9 mouse cellular contexts compared by ENCODE assay signal in the genomic region with DNA sequence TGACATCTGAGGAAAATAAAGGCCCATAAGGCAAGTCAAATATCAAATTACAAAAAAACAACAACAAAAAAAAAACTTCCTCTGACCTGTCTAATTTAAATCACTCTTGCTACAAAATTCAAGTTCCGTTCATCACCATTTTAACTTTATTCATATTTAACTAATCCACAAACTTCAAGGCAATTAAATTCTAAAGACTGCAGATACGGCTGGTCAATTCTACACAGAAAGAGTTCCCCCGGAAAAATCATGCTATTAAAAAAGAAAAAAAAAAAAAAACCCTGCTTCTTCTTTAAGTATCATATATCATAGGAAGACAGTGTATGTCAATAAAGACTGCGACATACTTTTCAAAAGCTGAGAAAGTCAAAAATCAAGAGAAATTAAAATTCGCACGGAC. TPM values are rescaled to one million over a fixed set of nuclear protein-coding genes. Genes with fewer than 3 reads are reported as not detected.
DNase-seq lines count a peak whose midpoint lies in the region; ATAC-seq and TF ChIP-seq lines count a peak whose summit lies in the region.
"Had no signal": no experiment of that assay in that cellular context is flagged by ENCODE, and none has a peak within 500 bp of the region (broad histone marks: within the 10 kb centered on the region; RNA-seq: fewer than 3 reads in every experiment).

No protein-coding gene starts in this region.

- H3K9ac ChIP-seq in embryonic facial prominence, embryonic 13.5 days, result peak overlapping the region; percentile 99
- H3K9ac ChIP-seq in intestine, embryonic 16.5 days (ENCODE audit: low read depth, low read length), result peak overlapping the region; percentile 100
- H3K9ac ChIP-seq in neural tube, embryonic 13.5 days, result peak overlapping the region; percentile 94

- TF ChIP-seq CTCF in left cerebral cortex, adult 2 months (IDR thresholded peaks at IDR 0.05), result no peak

- no peaks in the 10 kb centered on the region for H3K27me3 ChIP-seq in embryonic facial prominence, embryonic 13.5 days
- no peaks in the 10 kb centered on the region for H3K27me3 ChIP-seq in intestine, embryonic 16.5 days (replicated peaks; ENCODE audit: control insufficient read depth, insufficient read depth, low read length)
- no peaks in the 10 kb centered on the region for H3K27me3 ChIP-seq in neural tube, embryonic 13.5 days

- H3K27ac ChIP-seq in left cerebral cortex, adult 2 months, result peak overlapping the region; percentile 97; the same call in 1 of the 2 replicates
- H3K27ac ChIP-seq in embryonic facial prominence, embryonic 13.5 days, result peak overlapping the region; percentile 98
- peak overlapping the region; percentile 99; the same call in 1 of the 2 replicates for H3K27ac ChIP-seq in intestine, embryonic 16.5 days (ENCODE audit: low read length)
- peak overlapping the region; percentile 96 for H3K27ac ChIP-seq in neural tube, embryonic 13.5 days (replicated peaks)

- H3K4me3 ChIP-seq in left cerebral cortex, adult 2 months, result peak overlapping the region; percentile 85
- H3K4me3 ChIP-seq in embryonic facial prominence, embryonic 13.5 days, result peak overlapping the region; percentile 99
- H3K4me3 ChIP-seq in intestine, embryonic 16.5 days (ENCODE audit: low read length), result peak overlapping the region; percentile 99
- peak overlapping the region; percentile 96 for H3K4me3 ChIP-seq in neural tube, embryonic 13.5 days

- intact Hi-C loops in left cerebral cortex, adult 2 months (cut with DNase I), result loop anchor here (2.0 kb wide), 1 partner anchor 15 kb away; no protein-coding TSS in a partner anchor
- intact Hi-C loops in left cerebral cortex, postnatal 10 days (cut with DNase I), result no loop called here

- H3K4me1 ChIP-seq in embryonic facial prominence, embryonic 13.5 days, result peaks cover 17% of the 10 kb centered on the region
- peaks cover 6% of the 10 kb centered on the region for H3K4me1 ChIP-seq in intestine, embryonic 16.5 days (ENCODE audit: control insufficient read depth, insufficient read depth, low read length)
- peaks cover 35% of the 10 kb centered on the region for H3K4me1 ChIP-seq in neural tube, embryonic 13.5 days (replicated peaks)

- no peaks in the 10 kb centered on the region for H3K9me3 ChIP-seq in embryonic facial prominence, embryonic 13.5 days
- no peaks in the 10 kb centered on the region for H3K9me3 ChIP-seq in intestine, embryonic 16.5 days (ENCODE audit: control insufficient read depth, low read length)
- no peaks in the 10 kb centered on the region for H3K9me3 ChIP-seq in neural tube, embryonic 13.5 days

- no peak for ATAC-seq in embryonic facial prominence, embryonic 13.5 days (ENCODE audit: insufficient number of reproducible peaks, insufficient read depth, low FRiP score, low TSS enrichment, low read depth)
- no peak for ATAC-seq in intestine, embryonic 16.5 days
- ATAC-seq in neural tube, embryonic 13.5 days (ENCODE audit: low read depth), result no peak
- no peak for ATAC-seq in megakaryocyte-erythroid progenitor cell, adult 5-6 weeks (replicated peaks; ENCODE audit: low FRiP score, low TSS enrichment, poor library complexity, severe bottlenecking)

- H3K36me3 ChIP-seq in embryonic facial prominence, embryonic 13.5 days, result peaks cover 32% of the 10 kb centered on the region
- H3K36me3 ChIP-seq in intestine, embryonic 16.5 days (ENCODE audit: control insufficient read depth, insufficient read depth, low read length), result no peaks in the 10 kb centered on the region
- peaks cover 33% of the 10 kb centered on the region for H3K36me3 ChIP-seq in neural tube, embryonic 13.5 days

- WGBS in embryonic facial prominence, embryonic 13.5 days, result 8% methylated on average over 6 of the region's 6 CpGs
- 15% methylated on average over 6 of the region's 6 CpGs for whole genome bisulfite sequencing in intestine, embryonic 16.5 days
- WGBS in neural tube, embryonic 13.5 days, result 24% methylated on average over 6 of the region's 6 CpGs

- peak overlapping the region; percentile 59 for H3K4me2 ChIP-seq in embryonic facial prominence, embryonic 13.5 days
- H3K4me2 ChIP-seq in intestine, embryonic 16.5 days (ENCODE audit: low read depth, low read length), result peak overlapping the region; percentile 45
- H3K4me2 ChIP-seq in neural tube, embryonic 13.5 days, result peak overlapping the region; percentile 80

- DNase-seq in left cerebral cortex, adult 2 months (ENCODE audit: extremely low spot score in 1 of 2, low spot score in 2 of 2), result no peak
- no peak for DNase-seq in left cerebral cortex, postnatal 10 days (ENCODE audit: extremely low spot score in 1 of 2, low spot score in 2 of 2)
- no peak for DNase-seq in yolk sac, embryonic 10.5 days (ENCODE audit: low spot score)
- DNase-seq in natural killer cell, adult 2 months (ENCODE audit: low spot score in 2 of 2), result no peak

RNA-seq across cellular contexts. Expression of a gene that starts 1.0 kb away (rescaled TPM):
- total RNA-seq in left cerebral cortex, adult 2 months (2021), result 10 to 100 TPM; 35.1 to 35.8 TPM
- total RNA-seq in left cerebral cortex, postnatal 10 days (2021), result 10 to 100 TPM; 32.3 to 38.3 TPM
- polyA plus RNA-seq in embryonic facial prominence, embryonic 13.5 days (2015; fragmentation: Nextera tagmentation; extraction: Ambion mirVana), result 44.9 and 45.0 TPM in 2 replicates
- 36.3 and 40.5 TPM in 2 replicates for polyA plus RNA-seq in intestine, embryonic 16.5 days (2015; fragmentation: Nextera tagmentation; extraction: Ambion mirVana)
- polyA plus RNA-seq in neural tube, embryonic 13.5 days (2015; fragmentation: Nextera tagmentation; extraction: Ambion mirVana), result 37.5 and 55.4 TPM in 2 replicates
- total RNA-seq in megakaryocyte-erythroid progenitor cell, adult 5-6 weeks (2014; fragmentation: Nextera tagmentation), result 56.9 and 60.9 TPM in 2 replicates
- 34.7 and 45.6 TPM in 2 replicates for total RNA-seq in megakaryocyte-erythroid progenitor cell, adult 5-6 weeks (2017)

RNA-seq across cellular contexts. Expression of a gene that starts 17.9 kb away (rescaled TPM):
- not detected for total RNA-seq in left cerebral cortex, adult 2 months (2021)
- total RNA-seq in left cerebral cortex, postnatal 10 days (2021), result not detected
- polyA plus RNA-seq in embryonic facial prominence, embryonic 13.5 days (2015; fragmentation: Nextera tagmentation; extraction: Ambion mirVana), result not detected in 2 replicates
- polyA plus RNA-seq in intestine, embryonic 16.5 days (2015; fragmentation: Nextera tagmentation; extraction: Ambion mirVana), result not detected in 2 replicates
- not detected in 2 replicates for polyA plus RNA-seq in neural tube, embryonic 13.5 days (2015; fragmentation: Nextera tagmentation; extraction: Ambion mirVana)
- total RNA-seq in megakaryocyte-erythroid progenitor cell, adult 5-6 weeks (2014; fragmentation: Nextera tagmentation), result not detected in 2 replicates
- not detected in 2 replicates for total RNA-seq in megakaryocyte-erythroid progenitor cell, adult 5-6 weeks (2017)
- polyA plus RNA-seq: gonadal fat pad, adult 2 months had no signal
